9 mouse cellular contexts compared by ENCODE assay signal in the genomic region with DNA sequence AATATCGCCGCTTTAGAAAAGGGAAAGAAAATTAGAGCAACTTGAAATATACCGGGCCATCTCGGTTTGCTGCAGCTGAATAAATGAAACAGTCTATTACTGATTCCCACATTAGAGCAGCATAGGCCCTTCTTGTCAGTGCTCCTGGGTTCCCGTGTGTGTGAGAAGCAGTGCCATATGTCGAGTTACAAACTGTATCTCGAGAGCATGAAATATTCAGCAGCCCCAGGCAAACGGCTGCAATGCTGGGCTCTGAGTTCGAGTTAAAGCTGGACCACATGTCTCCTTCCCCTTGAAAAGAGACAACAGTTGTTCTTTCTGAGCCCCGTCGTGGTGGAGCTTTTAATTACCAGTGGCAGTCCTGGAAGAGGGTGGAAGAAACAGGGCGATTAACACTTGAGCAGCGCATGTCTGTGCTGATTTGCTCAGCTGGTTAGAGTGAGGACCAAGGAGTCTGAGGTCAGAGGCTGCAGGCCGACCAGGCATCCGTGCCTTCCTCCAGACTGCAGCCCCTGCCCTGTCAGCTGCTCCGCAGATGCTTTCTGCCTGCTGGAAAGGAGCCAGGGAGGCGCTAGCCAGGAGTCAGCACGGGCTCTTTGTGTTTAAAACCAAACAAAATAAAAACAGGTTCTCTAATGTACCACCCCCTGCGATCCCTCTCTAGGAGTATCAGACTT. TPM values are rescaled to one million over a fixed set of nuclear protein-coding genes. Genes with fewer than 3 reads are reported as not detected.
A peak's percentile ranks its signal among the peaks of the same experiment; 100 is the strongest.
DNase-seq lines count a peak whose midpoint lies in the region; ATAC-seq and TF ChIP-seq lines count a peak whose summit lies in the region.
"Had no signal": no experiment of that assay in that cellular context is flagged by ENCODE, and none has a peak within 500 bp of the region (broad histone marks: within the 10 kb centered on the region; RNA-seq: fewer than 3 reads in every experiment).

No protein-coding gene starts in this region.

- H3K36me3 ChIP-seq in forebrain, embryonic 16.5 days (ENCODE audit: control insufficient read depth, insufficient read depth), result no peaks in the 10 kb centered on the region
- no peaks in the 10 kb centered on the region for H3K36me3 ChIP-seq in hindbrain, embryonic 15.5 days
- H3K36me3 ChIP-seq in midbrain, embryonic 15.5 days (replicated peaks), result no peaks in the 10 kb centered on the region
- H3K36me3 ChIP-seq: limb, embryonic 15.5 days had no signal

- peaks cover 3% of the 10 kb centered on the region; the same call in 1 of the 2 replicates for H3K9me3 ChIP-seq in forebrain, embryonic 16.5 days (ENCODE audit: control insufficient read depth, low read length)
- peaks cover 5% of the 10 kb centered on the region; the same call in 1 of the 2 replicates for H3K9me3 ChIP-seq in hindbrain, embryonic 15.5 days
- no peaks in the 10 kb centered on the region for H3K9me3 ChIP-seq in midbrain, embryonic 15.5 days
- H3K9me3 ChIP-seq: limb, embryonic 15.5 days had no signal

- no peak overlapping the region; the same call in 1 of the 2 replicates for H3K4me2 ChIP-seq in forebrain, embryonic 16.5 days (ENCODE audit: low read length)
- H3K4me2 ChIP-seq in hindbrain, embryonic 15.5 days, result no peak overlapping the region
- no peak overlapping the region for H3K4me2 ChIP-seq in midbrain, embryonic 15.5 days
- H3K4me2 ChIP-seq: limb, embryonic 15.5 days had no signal

- peaks cover 6% of the 10 kb centered on the region for H3K4me1 ChIP-seq in cerebellum, adult 2 months (ENCODE audit: control insufficient read depth, insufficient read depth, low read length)
- peaks cover 23% of the 10 kb centered on the region for H3K4me1 ChIP-seq in forebrain, embryonic 16.5 days (replicated peaks; ENCODE audit: control insufficient read depth, insufficient read depth, low read length)
- H3K4me1 ChIP-seq in hindbrain, embryonic 15.5 days (replicated peaks), result peaks cover 23% of the 10 kb centered on the region
- peaks cover 23% of the 10 kb centered on the region for H3K4me1 ChIP-seq in midbrain, embryonic 15.5 days

- no peak for TF ChIP-seq CTCF in cerebellum, adult 2 months (IDR thresholded peaks at IDR 0.05; ENCODE audit: borderline replicate concordance, insufficient read depth, low read depth, low read length)

- no peaks in the 10 kb centered on the region; the same call in 1 of the 2 replicates for H3K27me3 ChIP-seq in cerebellum, adult 2 months (ENCODE audit: control insufficient read depth, insufficient read depth, low read length)
- H3K27me3 ChIP-seq in forebrain, embryonic 16.5 days (replicated peaks; ENCODE audit: control insufficient read depth, insufficient read depth, low read length), result no peaks in the 10 kb centered on the region
- no peaks in the 10 kb centered on the region for H3K27me3 ChIP-seq in hindbrain, embryonic 15.5 days
- H3K27me3 ChIP-seq in midbrain, embryonic 15.5 days (replicated peaks), result no peaks in the 10 kb centered on the region

- 23% methylated on average over 19 of the region's 19 CpGs for WGBS in cerebellum, adult 2 months
- 28% methylated on average over 19 of the region's 19 CpGs for WGBS in forebrain, embryonic 16.5 days
- WGBS in hindbrain, embryonic 15.5 days, result 28% methylated on average over 19 of the region's 19 CpGs
- WGBS in midbrain, embryonic 15.5 days, result 31% methylated on average over 19 of the region's 19 CpGs

- TF ChIP-seq POLR2A in cerebellum, adult 2 months (IDR thresholded peaks at IDR 0.05; ENCODE audit: borderline replicate concordance, insufficient read depth, low read length), result no peak

- no peak for ATAC-seq in cerebellum, adult (ENCODE audit: insufficient number of reproducible peaks, low FRiP score, low TSS enrichment)
- peak; percentile 64 for ATAC-seq in forebrain, embryonic 16.5 days
- peak; percentile 31; the same call in 1 of the 2 replicates for ATAC-seq in hindbrain, embryonic 15.5 days (ENCODE audit: low FRiP score, low read depth)
- ATAC-seq in midbrain, embryonic 15.5 days (replicated peaks), result 0 out of 2 replicates have a peak, but pooled peaks have one; percentile 38
- no peak for ATAC-seq in erythroid progenitor cell, adult 5-6 weeks (replicated peaks; ENCODE audit: low FRiP score, poor library complexity, severe bottlenecking)

- H3K4me3 ChIP-seq in cerebellum, adult 2 months (replicated peaks; ENCODE audit: insufficient read depth, low read depth, low read length), result no peak overlapping the region
- H3K4me3 ChIP-seq in forebrain, embryonic 16.5 days (replicated peaks; ENCODE audit: low read length), result no peak overlapping the region
- H3K4me3 ChIP-seq in hindbrain, embryonic 15.5 days, result no peak overlapping the region
- H3K4me3 ChIP-seq in midbrain, embryonic 15.5 days, result no peak overlapping the region
- H3K4me3 ChIP-seq: limb, embryonic 15.5 days had no signal

- DNase-seq in cerebellum, adult 2 months, result peak; percentile 28 to 29
- DNase-seq in MN1 (ENCODE audit: low spot score), result peak; percentile 84
- DNase-seq in thymus, postnatal 36 days, result no peak

- no peak overlapping the region for H3K27ac ChIP-seq in cerebellum, adult 2 months (ENCODE audit: insufficient read depth, low read length)
- H3K27ac ChIP-seq in forebrain, embryonic 16.5 days (ENCODE audit: low read length), result peak overlapping the region; percentile 50; the same call in 1 of the 2 replicates
- H3K27ac ChIP-seq in hindbrain, embryonic 15.5 days (replicated peaks), result peak overlapping the region; percentile 49
- no peak overlapping the region for H3K27ac ChIP-seq in midbrain, embryonic 15.5 days
- H3K27ac ChIP-seq: limb, embryonic 15.5 days had no signal

- no peak overlapping the region for H3K9ac ChIP-seq in forebrain, embryonic 16.5 days (replicated peaks; ENCODE audit: low read depth, low read length)
- no peak overlapping the region for H3K9ac ChIP-seq in hindbrain, embryonic 15.5 days
- H3K9ac ChIP-seq in midbrain, embryonic 15.5 days, result no peak overlapping the region
- H3K9ac ChIP-seq: limb, embryonic 15.5 days had no signal

RNA-seq across cellular contexts. Expression of gene Dctd, which starts 53.3 kb away (rescaled TPM):
- polyA plus RNA-seq in cerebellum, adult 2 months (2012; rRNA removed), result 5.9 and 7.4 TPM in 2 replicates
- 16.4 and 17.5 TPM in 2 replicates for polyA plus RNA-seq in forebrain, embryonic 16.5 days (2015; fragmentation: Nextera tagmentation; extraction: Ambion mirVana)
- 10.9 and 14.7 TPM in 2 replicates for polyA plus RNA-seq in hindbrain, embryonic 15.5 days (2015; fragmentation: Nextera tagmentation; extraction: Ambion mirVana)
- polyA plus RNA-seq in midbrain, embryonic 15.5 days (2015; fragmentation: Nextera tagmentation; extraction: Ambion mirVana), result 11.6 and 11.8 TPM in 2 replicates
- 1.3 and 10.1 TPM in 2 replicates for total RNA-seq in erythroid progenitor cell, adult 5-6 weeks (2015; ENCODE audit: low replicate concordance)
- total RNA-seq in erythroid progenitor cell, adult 5-6 weeks (2017; ENCODE audit: low replicate concordance), result 2.3 and 4.7 TPM in 2 replicates

Comparison
In these comparisons a context has a peak if more than half of its experiments do, and no peak if none do; other contexts are left out.
1. DNase-seq: peak in cerebellum, adult 2 months (2 of 2) and MN1 (single experiment); none in thymus, postnatal 36 days (0 of 2).
2. H3K27ac ChIP-seq: peak in forebrain, embryonic 16.5 days (single experiment) and hindbrain, embryonic 15.5 days (single experiment); none in cerebellum, adult 2 months (single experiment) and midbrain, embryonic 15.5 days (single experiment).
3. ATAC-seq: peak in forebrain, embryonic 16.5 days (single experiment), hindbrain, embryonic 15.5 days (single experiment) and midbrain, embryonic 15.5 days (single experiment); none in cerebellum, adult (single experiment) and erythroid progenitor cell, adult 5-6 weeks (single experiment).